Mouse (Mus musculus) retina, embryonic 14.5 days (tissue): ENCODE results near the gene Pnmal1.

Experiments used
- DNase-seq: peaks from one replicate; pipeline ENCODE4 v3.0.0-alpha.2; 2015; ENCODE audit warnings: low spot score

Gene Pnmal1

DNA sequence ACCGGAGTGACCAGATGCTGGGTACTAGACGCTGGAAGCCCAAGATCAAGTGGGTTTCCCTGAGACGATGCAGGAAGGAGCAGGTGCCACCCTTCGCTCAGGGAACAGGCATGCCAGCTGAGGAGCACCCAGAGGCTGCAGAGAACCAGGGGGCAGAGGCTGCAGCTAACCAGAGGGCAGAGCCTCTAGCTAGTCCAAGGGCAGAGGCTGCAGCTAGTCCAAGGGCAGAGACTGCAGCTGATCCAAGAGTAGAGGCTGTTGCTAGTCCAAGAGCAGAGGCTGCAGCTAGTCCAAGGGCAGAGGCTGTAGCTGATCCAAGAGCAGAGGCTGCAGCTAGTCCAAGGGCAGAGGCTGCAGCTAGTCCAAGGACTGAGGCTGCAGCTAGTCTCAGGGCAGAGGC is 35.9 kb downstream of the Pnmal1 start:
- DNase-seq, result no peak

DNA sequence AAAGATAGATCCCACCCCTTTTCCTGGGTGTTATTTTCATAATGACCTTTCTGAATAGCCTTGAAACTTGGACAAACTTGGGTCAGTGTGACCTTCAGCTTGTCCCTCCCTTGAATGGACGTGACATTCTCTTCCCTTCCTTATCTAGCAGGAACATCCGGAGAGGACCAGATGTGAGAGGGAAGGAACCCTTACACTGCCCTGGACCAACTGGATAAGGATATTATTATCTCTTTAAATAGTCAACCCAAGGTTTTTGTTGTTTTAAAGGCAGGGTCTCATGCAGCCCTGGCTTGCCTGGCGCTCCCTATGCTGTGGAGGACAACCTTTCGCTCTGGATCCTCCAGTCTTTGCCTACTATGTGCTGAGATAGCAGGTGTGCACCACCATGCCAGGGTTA is 39.8 kb downstream of the Pnmal1 start:
- DNase-seq, result no peak

DNA sequence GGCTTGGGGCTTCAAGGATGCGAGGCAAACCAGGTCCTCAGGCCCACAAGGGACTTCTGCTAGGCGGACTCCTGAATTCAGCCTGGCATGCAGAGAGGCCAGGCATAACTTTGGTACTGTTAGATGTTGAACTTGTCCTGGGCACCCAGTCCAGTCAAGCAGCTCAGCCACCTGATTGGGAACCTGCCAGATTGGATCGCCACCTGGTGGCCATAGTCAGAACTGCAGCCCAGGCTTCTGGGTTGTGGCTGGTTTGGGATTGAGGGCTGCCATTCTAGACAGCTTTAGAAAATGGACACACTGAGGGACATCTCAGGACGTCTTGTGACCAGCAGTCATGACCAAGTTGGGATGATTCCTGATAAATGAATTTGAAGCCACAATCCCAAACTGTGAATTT is 40.2 kb downstream of the Pnmal1 start:
- DNase-seq, result peak; percentile 92

DNA sequence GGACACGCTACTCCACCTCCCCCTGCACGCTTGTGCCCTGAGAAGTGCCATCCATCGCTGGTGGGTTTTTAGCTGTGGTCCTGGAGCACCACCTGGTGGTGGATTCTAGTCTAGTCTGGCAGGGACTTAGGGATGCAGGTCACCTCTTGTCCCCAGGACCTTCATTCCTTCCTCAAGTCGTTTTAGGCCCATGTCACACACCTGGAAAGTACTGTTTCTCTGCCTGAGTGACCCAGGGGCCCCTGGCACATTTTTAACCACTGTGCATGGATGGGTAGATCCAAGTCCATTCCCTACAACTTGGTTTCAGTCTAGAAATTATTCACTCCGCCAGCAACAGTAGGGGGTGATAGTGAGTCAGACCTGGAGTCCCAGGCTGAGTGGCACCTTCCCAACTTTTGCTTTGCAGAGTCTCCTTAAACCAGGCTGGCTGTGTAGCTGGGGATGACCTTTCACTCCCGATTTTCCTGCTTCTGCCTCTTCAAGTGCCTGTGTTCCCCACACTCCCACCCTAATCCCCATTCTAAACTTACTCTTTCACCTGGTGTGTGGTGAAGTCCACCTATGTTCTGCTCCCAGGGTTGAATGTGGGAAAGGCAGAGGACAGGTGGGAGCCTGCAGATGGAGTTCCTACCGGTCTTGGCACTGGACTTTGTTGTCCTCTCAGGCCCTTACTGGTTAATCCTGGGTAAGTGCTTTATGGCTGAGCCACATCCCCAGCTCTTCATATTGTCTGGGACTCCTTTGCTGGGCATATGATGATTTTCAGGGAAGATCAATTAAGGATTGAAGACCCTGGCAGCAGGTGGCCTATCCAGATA is 43.1 kb downstream of the Pnmal1 start:
- peak; percentile 94 for DNase-seq

DNA sequence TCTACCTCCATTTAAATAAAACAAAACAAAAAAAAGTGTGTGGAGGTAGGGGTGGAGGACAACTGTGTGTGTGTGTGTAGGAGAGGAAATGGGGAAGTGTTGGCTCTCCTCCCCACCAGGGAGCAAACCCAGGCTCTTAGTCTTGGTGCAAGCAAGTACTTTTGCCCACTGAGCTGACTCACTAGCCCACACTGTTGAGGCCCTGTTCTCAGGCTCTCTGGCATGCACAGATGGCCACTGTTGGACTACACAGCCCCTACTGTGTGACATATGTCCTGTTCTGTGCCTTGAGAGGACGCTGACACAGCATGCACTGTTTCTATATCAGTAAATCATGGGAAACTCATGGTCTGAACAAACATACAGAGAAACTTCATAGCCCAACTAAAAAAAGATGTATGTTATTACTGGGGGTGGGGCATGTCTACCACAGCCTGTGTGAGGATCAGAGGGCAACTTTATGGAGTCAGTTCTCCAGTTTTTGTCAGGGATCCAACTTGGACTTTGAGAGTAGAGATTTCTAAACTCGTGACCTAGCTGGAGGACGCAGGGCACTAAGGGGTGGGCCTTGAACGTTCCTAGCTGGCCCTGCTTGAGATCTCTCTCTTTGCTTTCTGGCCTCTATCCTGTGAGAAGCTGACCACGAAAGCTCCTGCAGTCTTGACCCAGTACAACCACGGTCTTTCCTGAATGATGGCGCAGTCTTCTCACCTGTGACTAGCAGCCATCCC is 43.9 kb downstream of the Pnmal1 start:
- DNase-seq, result no peak

DNA sequence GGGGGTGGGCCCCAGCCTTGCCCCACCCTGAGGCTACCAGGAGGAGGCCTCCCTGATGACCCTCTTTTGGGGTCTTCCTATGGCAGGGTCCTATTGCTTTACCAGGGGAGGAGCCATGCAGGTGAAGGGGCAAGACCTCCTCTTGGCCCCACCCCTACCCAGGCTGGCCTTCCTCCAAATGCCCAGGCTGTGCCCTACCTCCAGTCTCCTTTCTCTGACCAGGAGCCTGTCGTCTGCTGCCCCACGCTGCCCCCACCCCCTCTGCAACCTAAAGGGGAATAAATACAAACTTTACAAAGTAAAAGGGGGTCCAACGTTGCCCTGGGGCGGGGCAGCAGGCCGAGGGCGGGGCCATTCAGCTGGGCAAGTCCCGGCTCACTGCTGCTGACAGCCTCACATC is 45.2 kb downstream of the Pnmal1 start:
- DNase-seq, result no peak

DNA sequence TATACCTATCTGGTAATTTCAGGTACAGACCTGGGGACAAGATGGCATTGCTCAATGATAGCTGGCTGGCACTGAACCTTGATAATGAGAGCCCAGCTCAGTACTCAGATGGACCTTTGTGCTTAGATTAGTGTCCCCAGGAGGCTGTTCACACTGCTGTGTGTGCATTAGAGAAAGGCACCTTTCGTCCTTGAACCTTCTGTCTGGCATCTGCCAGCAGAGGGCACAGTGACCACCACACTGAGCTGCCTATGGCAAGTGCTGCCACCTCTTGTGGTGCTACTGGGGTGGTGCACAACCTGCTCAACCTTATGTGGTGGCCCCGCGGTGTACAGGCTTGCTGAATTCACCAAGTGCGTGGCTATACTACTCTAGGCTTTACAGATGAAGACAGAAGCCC is 47.8 kb downstream of the Pnmal1 start:
- DNase-seq, result peak; percentile 58

DNA sequence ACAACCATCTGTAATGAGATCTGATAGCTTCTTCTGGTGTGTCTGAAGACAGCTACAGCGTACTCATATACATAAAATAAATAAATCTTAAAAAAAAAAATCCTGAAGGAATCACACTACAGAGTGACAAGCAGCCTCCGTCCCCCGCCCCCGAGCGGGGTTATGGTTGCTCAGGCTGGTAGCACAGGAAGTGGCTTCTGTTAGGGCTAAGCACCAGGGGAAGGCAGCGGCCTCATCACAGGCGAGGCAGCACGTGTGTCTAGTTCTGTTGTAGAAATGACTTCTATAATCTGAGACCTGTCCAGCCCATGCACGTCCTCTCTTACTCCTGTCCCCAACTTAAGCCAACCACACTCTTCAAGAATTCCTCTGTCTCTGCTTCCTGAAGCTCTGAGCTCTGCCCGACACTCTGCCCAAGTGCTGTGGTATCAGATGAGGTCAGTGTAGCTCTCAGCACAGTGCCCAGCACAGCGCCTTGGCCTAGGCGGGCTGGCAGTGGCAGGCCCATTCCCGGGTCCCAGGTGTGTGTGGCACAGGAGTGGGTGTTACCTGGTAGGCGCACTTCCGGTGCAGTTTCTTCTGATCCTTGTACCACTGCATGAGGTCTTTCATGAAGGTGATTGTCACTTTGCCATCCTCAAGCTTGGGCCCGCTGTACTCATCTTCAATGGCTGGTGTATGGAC is 50.0 kb downstream of the Pnmal1 start:
- no peak for DNase-seq

DNA sequence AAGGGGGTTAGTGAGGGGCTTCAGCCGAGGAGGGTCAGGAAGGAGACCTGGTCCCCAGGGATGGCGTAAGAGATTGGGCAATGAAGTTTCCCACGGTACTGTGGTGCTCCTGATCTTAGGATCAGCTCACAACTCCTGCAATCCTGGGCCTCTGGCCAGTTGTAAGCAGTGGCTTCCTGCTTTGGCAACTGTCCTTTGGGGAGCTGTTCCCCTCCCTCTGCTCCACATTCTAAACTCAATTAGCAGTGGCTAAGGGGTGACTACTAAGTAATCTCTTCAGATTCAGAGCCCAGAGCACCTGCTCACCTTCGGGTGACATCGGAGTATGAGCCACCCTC is 50.5 kb downstream of the Pnmal1 start:
- DNase-seq, result no peak

DNA sequence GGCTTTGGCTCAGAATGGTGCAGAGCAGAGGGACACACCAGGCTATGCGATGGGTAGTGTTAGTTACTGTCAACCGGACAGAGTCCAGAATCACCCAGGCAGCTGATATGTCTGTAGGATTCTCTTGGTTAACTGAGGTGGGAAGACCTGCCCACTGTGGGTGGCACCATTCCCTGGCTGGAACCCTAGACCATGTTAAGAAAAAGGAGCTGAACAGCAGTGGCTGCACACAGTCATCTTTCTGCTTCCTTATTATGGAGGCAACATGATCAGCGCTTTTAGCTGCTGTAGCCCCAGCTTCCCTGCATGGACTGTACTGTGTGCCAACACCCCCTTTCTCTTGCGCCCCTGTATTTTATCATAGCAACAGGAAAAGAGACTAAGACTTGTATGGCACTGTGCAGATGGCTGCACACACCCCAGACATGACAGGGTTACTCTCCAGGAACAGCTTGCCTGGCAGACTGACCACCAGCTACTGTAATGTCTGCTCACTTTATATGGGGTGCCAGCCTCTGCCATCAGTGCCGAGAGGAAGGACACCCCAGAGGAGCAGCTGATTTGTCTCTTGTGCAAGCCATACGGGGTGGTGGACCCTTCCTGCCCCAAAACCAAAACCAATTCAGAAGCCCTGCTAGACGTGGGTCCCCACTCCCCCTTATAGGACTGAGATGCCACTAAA is 52.6 kb downstream of the Pnmal1 start:
- DNase-seq, result no peak
